Mouse (Mus musculus): ENCODE data around the gene Fam83e. TPM values are rescaled to one million over a fixed set of nuclear protein-coding genes. Genes with fewer than 3 reads are reported as not detected.

Gene Fam83e
- total RNA-seq, 2 experiments from 2014 or later: 0.12 to 0.13 TPM

DNA sequence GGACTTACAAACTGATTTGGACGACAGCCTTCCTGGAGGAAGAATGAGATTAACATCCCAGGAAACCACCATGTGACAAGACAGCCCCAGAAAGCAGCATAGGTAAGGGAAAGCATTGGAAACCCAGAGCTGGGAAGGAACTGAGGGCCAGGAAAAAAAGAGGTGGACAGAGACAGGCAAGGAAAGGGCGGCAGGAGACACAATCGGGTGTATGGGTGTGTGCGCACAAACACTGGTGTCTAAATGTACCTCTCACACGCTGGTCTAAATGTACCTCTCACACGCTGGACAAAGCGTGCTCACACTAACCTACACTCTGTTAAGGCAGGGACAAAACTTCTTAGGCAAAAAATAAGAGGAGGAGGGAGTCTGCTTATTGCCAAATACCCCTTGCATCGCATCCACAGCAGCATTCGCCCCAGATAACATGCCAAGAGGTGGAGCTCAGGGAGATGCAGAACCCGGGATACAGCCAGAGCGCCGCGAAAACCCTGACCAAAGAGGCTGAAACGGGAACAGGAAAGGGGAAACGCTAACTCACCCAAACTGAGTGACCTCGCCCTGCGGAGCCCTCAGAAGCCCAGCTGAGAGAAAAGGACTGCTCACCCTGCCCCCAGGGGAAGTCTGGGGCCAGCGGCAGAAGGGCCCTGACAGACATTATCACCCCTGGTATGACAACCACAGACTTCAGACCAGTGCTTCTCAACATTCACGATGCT, 5.1 kb upstream of the Fam83e start:
- no peak for DNase-seq

GRCm38 (mm10) chr7:45716460-45716857, 4.6 kb upstream of the Fam83e start:
- no peak for DNase-seq

GRCm38 (mm10) chr7:45716952-45717917, 3.8 kb upstream of the Fam83e start:
- DNase-seq: no peak

- DNase-seq: peak; percentile 98
These were observed 3.1 kb upstream of the Fam83e start, which contains the start of gene Sphk2 for GRCm38 (mm10) chr7:45717918-45718297. Gene Sphk2, minus strand, starts transcription at chr7:45718002.

- no peak for DNase-seq
These were observed 2.7 kb upstream of the Fam83e start for GRCm38 (mm10) chr7:45718331-45718730.

- DNase-seq: no peak
These were observed 1.8 kb upstream of the Fam83e start for GRCm38 (mm10) chr7:45719180-45719579.

DNA sequence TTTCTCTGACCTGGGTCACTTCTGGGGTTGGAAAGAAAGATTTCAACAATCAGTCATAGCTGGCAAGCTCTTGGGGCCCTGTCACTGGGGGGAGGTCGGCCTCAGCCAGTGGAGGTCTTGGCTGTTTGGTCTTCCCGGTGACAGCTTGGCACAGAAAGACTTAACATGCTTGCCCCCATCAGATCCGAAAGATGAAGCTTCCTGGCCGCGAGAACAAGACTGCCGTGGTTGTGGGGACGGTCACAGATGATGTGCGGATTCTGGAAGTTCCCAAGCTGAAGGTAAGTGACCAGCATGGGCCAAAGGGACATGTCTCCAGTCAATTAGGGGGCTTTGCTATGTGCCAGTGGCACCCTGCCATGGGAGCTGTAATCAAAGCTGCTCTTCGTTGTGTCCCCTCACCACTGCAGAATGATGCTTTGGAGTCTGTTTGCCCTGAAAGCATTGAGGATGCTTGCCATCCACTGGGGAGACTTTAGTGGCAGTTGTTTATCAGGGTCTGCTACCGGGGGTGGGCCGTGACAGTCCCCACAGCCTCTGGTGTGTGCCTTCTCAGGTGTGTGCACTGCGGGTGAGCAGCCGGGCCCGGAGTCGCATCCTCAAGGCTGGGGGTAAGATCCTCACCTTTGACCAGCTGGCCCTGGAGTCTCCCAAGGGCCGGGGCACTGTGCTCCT, 1.1 kb upstream of the Fam83e start:
- DNase-seq: no peak

DNA sequence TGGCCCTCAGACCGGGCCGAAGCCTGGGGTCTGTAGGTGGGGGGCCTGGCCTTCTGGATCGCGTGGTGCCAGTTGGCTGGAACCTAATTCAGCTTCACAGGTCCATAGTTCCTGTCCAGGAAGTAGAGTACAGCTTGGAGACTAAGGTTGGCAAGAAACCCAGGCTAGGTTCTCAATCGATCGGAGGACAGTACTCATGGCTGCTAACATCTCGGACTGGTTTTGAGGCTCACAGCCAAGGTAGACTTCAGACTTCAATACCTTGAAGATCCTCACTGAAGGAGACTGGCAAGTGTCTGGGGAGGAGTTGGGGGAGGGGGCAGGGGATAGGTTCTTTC, 191 bp downstream of the Fam83e start:
- DNase-seq: no peak

GRCm38 (mm10) chr7:45721642-45722347, 783 bp downstream of the Fam83e start:
- no peak for DNase-seq

DNA sequence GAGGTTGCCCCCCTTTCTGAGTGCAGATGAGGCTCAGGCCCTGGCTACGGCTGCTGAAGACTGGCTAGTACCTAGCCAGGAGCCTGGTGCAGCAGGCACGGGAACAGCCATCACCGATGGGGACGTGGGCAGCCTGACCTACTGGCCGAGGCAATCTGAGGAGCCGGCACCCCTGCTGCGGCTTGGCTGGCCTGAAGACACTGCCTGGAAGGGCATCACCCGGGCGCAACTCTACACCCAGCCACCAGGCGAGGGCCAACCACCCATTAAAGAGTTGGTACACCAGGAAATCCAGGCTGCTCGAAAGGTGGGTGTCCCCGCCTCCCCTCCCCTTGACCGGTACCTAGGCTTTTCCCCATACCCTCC, 1.3 kb downstream of the Fam83e start:
- no peak for DNase-seq

GRCm38 (mm10) chr7:45723301-45723700, 2.3 kb downstream of the Fam83e start:
- no peak for DNase-seq

- no peak for DNase-seq
These were observed 2.8 kb downstream of the Fam83e start for GRCm38 (mm10) chr7:45723781-45724180.

- DNase-seq: no peak
These were observed 4.1 kb downstream of the Fam83e start for GRCm38 (mm10) chr7:45725151-45725550.

DNA sequence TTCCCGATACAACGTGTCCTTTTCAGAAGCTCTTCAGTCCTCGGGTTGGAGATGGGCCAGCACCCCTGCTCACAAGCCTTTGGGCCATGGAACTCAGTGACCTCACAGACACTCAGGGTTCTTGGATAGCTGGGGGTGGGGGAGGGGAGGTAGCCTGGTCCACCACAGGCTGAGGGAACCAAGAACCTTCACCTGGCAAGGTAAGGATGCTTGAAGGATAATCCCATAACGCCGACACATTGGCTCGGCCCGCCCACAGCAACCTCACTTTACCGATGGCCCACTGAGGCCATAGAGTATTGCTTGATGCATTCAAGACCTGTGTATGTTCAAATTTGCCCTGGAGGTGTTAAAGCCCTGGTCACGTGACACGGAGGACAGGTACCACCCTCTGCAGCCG, 4.7 kb downstream of the Fam83e start, which contains the start of gene Spaca4:
TSS of gene Spaca4 (minus strand) at position 101 of the 400 bp plus-strand sequence.
- no peak for DNase-seq

DNA sequence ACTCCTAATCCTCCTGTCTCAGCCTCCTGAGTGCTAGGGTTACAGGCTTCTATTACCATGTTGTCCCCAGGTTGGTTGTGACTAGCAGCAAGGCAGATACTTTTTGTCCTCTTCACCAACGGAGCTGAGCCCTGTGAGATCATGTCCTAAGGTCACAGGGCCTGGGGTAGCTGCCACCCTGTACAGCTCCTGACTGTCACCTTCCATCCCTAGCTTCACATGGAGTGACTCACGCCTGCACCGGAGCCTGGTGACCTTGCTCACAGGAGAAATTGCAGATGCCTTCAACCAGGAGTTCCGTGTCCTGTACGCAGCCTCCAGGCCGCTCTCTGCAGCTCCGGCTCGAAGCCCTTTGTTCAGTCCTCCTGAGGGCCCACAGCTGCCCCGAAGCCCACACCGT, 5.4 kb downstream of the Fam83e start:
- DNase-seq: no peak

- no peak for DNase-seq
These were observed 6.6 kb downstream of the Fam83e start for GRCm38 (mm10) chr7:45727625-45728024.

- no peak for DNase-seq
These were observed 9.9 kb downstream of the Fam83e start for GRCm38 (mm10) chr7:45730727-45731431.

- DNase-seq: no peak
These were observed 12.5 kb downstream of the Fam83e start for GRCm38 (mm10) chr7:45733477-45733876.

GRCm38 (mm10) chr7:45739162-45739763, 18.3 kb downstream of the Fam83e start:
- DNase-seq: peak; percentile 70 to 81

DNA sequence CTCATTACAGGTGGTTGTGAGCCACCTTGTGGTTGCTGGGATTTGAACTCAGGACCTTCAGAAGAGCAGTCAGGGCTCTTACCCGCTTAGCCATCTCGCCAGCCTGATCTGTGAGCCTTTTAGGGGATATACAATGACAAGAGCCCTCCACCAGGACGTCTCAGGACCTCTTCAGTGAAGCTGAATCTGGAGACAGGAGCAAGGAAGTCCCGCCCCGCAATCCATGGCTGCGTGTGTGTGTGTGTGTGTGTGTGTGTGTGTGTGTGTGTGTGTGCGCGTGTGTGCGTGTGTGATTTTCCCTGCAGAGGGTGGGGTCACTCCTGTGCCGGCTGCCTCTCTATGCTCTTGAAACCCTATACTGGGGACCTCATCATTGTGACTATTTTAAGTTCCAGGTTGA, 18.8 kb downstream of the Fam83e start:
- no peak for DNase-seq

GRCm38 (mm10) chr7:45741308-45741707, 20.3 kb downstream of the Fam83e start:
- DNase-seq: no peak

Data from layer of hippocampus, postnatal 36 days (tissue).